Mouse (Mus musculus): ENCODE measurements around the gene Ap2s1. TPM values are rescaled to one million over a fixed set of nuclear protein-coding genes. Genes with fewer than 3 reads are reported as not detected.
"Not testable (repeated sequence)": the region's sequence is repeated elsewhere in the genome, so short reads cannot be mapped to it uniquely, and the experiment has no call there.

The Ap2s1 gene
- 100 to 1,000 TPM; 350 to 351 TPM for total RNA-seq (2021)

DNA sequence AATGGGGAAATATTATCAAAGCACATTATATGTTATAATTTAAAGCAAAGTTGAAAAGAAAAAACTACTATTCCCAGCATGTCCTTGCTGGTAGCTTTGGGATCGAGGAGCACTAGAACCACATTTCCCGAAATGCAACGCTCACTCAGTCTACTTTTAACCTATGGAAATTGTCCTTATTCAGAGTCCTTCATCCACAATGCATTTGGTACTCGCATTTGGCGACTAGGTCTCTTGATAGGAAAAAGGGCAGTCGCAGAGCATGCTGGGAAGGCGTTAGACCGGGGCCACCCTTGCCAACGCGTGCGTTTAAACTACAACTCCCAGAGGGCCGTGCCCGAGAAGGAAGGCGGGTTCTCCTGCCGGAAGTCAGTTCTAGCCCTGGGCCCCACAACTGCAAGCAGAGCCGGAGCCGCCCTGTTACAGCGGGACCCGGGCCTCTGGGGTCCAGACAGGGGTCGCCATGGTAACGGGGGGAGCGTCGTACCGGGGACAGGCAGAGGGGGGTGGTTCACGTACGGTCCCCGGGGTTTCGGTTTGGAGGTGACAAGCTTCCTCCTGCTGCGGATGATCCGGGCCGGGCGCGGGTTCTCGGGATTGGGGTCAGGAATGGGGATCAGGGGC is at the start of gene Ap2s1:
Gene Ap2s1 (plus strand): TSS at position 338 of the 624 bp plus-strand sequence.
- peak; percentile 97 to 98 for DNase-seq (ENCODE audit: extremely low spot score in 1 of 2, low spot score in 2 of 2)
- intact Hi-C loops (cut with DNase I): loop anchor here (10.0 kb wide), 1 partner anchor 333 kb away; the partner anchor contains the start of gene Zc3h4

DNA sequence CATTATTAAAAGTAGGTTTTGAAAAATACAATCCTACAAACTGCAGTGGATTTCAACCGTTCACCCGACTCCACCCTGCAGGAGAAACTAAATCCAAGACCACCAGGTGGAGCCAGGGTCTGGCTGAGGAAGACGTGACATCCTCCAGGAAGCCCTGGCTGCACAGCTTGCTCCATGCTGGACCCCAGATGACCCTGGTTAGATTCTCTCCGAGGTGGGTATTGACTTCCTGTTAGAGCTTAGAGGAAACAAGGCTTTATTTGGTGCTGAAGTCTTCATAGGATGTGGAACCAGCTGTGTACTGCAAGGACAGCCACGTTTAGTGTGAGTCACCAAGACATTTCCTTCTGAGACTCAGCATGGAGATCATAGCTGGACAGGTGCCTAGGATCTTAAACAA is 49.0 kb upstream of the Ap2s1 start:
- DNase-seq (ENCODE audit: extremely low spot score in 1 of 2, low spot score in 2 of 2): peak in 1 of 2 experiments; percentile 57
- intact Hi-C loops (cut with DNase I): no loop called here

DNA sequence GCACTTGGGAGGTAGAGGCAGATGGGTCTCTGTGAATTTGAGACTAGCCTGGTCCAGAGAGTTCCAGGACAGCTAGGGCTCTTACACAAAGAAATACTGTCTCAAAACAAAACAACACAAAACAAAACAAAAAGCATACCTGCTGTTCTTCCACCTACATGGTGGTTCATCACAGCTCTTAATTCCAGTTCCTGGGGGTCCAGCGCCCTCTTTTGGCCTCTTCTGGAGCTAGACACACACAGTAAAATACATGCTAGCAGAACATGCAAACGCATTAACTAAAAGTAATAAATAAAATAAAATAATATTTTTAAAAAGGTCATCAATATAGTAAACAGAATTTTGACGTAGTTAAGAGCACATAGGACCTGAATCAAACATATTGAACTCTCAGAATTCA is 43.2 kb upstream of the Ap2s1 start:
- intact Hi-C loops (cut with DNase I): loop anchor here (5.0 kb wide), 1 partner anchor 63 kb away; no protein-coding TSS in a partner anchor
- peak in 1 of 2 experiments; percentile 16 for DNase-seq (ENCODE audit: extremely low spot score in 1 of 2, low spot score in 2 of 2)

DNA sequence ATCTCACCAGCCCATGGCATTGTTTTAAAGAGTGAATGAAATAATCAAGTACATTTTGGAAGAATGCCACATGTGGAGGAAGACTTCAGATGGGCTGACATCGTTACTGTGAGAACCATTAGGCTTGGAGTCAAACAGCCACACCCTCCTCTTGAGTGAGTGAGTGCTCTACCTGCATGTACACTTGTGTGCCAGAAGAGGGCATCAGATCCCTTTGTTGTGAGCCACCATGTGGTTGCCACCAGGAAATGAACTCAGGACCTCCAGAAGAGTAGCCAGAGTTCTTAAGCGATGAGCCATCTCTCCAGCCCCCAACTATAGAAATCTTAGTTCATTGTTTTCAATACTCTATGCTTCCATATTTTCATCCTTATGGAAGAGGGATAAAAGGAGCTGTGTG is 39.2 kb upstream of the Ap2s1 start:
- no peak for DNase-seq (ENCODE audit: extremely low spot score in 1 of 2, low spot score in 2 of 2)
- intact Hi-C loops (cut with DNase I): loop anchor here (5.0 kb wide), 1 partner anchor 67 kb away; no protein-coding TSS in a partner anchor

GRCm38 (mm10) chr7:16700583-16700982 is 37.6 kb upstream of the Ap2s1 start:
- DNase-seq (ENCODE audit: extremely low spot score in 1 of 2, low spot score in 2 of 2): no peak
- intact Hi-C loops (cut with DNase I): no loop called here

DNA sequence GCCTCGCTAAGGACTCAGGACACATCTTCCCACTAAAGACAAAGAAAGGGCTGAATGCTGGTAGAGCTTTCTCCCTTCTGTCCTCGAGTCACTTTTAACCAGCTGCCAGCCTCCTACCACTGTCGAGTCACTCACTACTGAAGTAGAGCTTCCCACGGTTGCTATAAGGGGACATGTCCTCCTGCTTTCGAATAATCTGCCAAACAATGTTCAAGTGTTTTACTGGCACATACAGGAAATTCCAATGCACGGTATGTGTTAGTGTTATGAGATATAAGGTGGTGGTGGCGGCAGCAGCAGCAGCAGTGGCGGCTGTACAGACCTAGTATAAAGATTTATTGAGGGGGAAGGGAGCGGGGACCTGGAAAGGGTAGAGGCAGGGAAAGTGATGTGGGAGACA is 31.8 kb upstream of the Ap2s1 start:
- peak in 1 of 2 experiments; percentile 40 for DNase-seq (ENCODE audit: extremely low spot score in 1 of 2, low spot score in 2 of 2)
- intact Hi-C loops (cut with DNase I): no loop called here

GRCm38 (mm10) chr7:16708244-16708643 is 30.0 kb upstream of the Ap2s1 start:
- no peak for DNase-seq (ENCODE audit: extremely low spot score in 1 of 2, low spot score in 2 of 2)
- intact Hi-C loops (cut with DNase I): no loop called here

- DNase-seq (ENCODE audit: extremely low spot score in 1 of 2, low spot score in 2 of 2): no peak
- intact Hi-C loops (cut with DNase I): no loop called here
Measured at GRCm38 (mm10) chr7:16710604-16711003, 27.6 kb upstream of the Ap2s1 start.

- intact Hi-C loops (cut with DNase I): no loop called here
- DNase-seq (ENCODE audit: extremely low spot score in 1 of 2, low spot score in 2 of 2): no peak
Measured at GRCm38 (mm10) chr7:16712633-16713415, 25.4 kb upstream of the Ap2s1 start.

- intact Hi-C loops (cut with DNase I): loop anchor here (2.0 kb wide), 1 partner anchor 30 kb away; no protein-coding TSS in a partner anchor
- not testable (repeated sequence) for DNase-seq (ENCODE audit: extremely low spot score in 1 of 2, low spot score in 2 of 2)
Measured at GRCm38 (mm10) chr7:16716456-16717152, 21.6 kb upstream of the Ap2s1 start.

DNA sequence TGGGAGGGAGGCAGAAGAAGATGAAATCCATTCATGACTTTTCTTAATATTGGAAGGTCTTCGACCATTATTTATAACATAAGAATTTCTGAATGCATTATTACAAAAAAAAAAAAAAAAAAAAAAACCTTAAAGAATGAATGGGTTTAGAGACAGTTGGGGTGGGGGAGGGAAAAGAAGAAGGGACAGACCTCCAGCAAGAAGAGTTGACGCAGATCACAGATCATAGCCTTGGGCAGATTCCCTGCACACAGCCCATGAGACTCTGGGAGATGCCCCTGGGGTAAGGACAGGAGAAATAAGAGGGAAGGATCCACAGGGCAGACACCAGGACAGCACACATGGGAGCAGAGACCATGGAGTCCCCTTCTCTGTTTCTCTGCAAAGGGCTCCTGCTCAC is 16.6 kb upstream of the Ap2s1 start, which contains the start of gene Ceacam9:
Gene Ceacam9 (plus strand): TSS at position 301 of the 400 bp plus-strand sequence.
- no peak for DNase-seq (ENCODE audit: extremely low spot score in 1 of 2, low spot score in 2 of 2)
- intact Hi-C loops (cut with DNase I): no loop called here

DNA sequence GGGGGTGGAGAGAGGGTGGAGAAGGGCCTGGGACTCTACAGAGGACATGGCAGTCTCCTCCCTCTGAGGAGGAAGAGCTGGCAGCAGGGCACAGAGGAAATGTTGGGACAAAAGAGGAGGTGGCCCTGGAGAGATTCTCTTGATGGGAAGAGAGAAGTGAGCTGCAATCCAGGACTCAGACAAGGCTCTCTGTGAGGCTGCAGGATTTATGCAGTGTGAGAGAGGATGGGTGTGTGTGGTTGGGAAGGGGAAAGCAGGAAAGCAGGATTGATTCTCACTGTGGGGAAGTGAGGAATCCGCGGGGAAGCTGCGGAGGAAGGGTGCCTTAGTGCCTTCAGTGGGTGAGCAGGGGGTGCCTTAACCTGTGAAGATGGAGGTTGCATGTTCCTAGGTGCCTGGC is 15.7 kb upstream of the Ap2s1 start:
- DNase-seq (ENCODE audit: extremely low spot score in 1 of 2, low spot score in 2 of 2): not testable (repeated sequence)

GRCm38 (mm10) chr7:16728596-16729348 is 9.4 kb upstream of the Ap2s1 start:
- DNase-seq (ENCODE audit: extremely low spot score in 1 of 2, low spot score in 2 of 2): peak; percentile 36 to 89
- intact Hi-C loops (cut with DNase I): loop anchor here (2.0 kb wide), 1 partner anchor 100 kb away; no protein-coding TSS in a partner anchor

More for the DNA sequence above, 15.7 kb upstream of the Ap2s1 start:
- intact Hi-C loops (cut with DNase I): not testable (repeated sequence)

- DNase-seq (ENCODE audit: extremely low spot score in 1 of 2, low spot score in 2 of 2): peak in 1 of 2 experiments; percentile 53
- intact Hi-C loops (cut with DNase I): loop anchor here (2.0 kb wide), 1 partner anchor 101 kb away; no protein-coding TSS in a partner anchor
Measured at GRCm38 (mm10) chr7:16729563-16729962, 8.6 kb upstream of the Ap2s1 start.

- intact Hi-C loops (cut with DNase I): loop anchor here (10.0 kb wide), 1 partner anchor 326 kb away; the partner anchor contains the start of gene Zc3h4
Measured at GRCm38 (mm10) chr7:16730791-16731190, 7.4 kb upstream of the Ap2s1 start.

GRCm38 (mm10) chr7:16731893-16732422 is 6.3 kb upstream of the Ap2s1 start:
- intact Hi-C loops (cut with DNase I): loop anchor here (10.0 kb wide), 1 partner anchor 327 kb away; the partner anchor contains the start of gene Zc3h4

More at GRCm38 (mm10) chr7:16730791-16731190, 7.4 kb upstream of the Ap2s1 start:
- DNase-seq (ENCODE audit: extremely low spot score in 1 of 2, low spot score in 2 of 2): no peak

GRCm38 (mm10) chr7:16737606-16738072 is 571 bp upstream of the Ap2s1 start:
- DNase-seq (ENCODE audit: extremely low spot score in 1 of 2, low spot score in 2 of 2): no peak
- intact Hi-C loops (cut with DNase I): loop anchor here (10.0 kb wide), 1 partner anchor 333 kb away; the partner anchor contains the start of gene Zc3h4

More at GRCm38 (mm10) chr7:16731893-16732422, 6.3 kb upstream of the Ap2s1 start:
- DNase-seq (ENCODE audit: extremely low spot score in 1 of 2, low spot score in 2 of 2): no peak

Measured in left cerebral cortex, postnatal 10 days (tissue).